Mouse (Mus musculus) 3T3-L1 (cell line): ENCODE measurements around the gene Nat8f4.
"Not testable (repeated sequence)": the region's sequence is repeated elsewhere in the genome, so short reads cannot be mapped to it uniquely, and the experiment has no call there.

Experiments
- DNase-seq: peaks from one replicate; pipeline ENCODE4 v3.0.0-alpha.2; 2015; ENCODE audit warnings: low read depth, low spot score

Gene Nat8f4

DNA sequence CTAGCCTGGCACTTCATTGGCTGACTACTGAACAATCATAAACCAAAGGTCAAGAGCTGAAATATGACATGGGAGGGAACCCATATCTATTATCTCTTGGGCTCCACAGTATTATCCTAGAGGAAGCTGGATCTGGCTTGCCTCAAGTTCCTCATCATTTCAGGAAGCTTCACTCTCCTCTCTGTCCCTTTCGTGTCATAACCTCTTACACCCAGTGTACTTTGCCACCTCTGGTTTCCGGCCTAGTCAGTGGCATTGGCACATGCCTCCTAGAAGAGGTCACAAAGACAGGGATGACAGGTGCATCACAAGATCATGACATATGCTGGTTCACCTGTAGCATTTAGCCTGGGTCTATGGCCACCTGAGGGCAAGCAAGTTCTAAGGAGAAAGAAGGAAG lies 2.4 kb downstream of the Nat8f4 start:
- no peak for DNase-seq

DNA sequence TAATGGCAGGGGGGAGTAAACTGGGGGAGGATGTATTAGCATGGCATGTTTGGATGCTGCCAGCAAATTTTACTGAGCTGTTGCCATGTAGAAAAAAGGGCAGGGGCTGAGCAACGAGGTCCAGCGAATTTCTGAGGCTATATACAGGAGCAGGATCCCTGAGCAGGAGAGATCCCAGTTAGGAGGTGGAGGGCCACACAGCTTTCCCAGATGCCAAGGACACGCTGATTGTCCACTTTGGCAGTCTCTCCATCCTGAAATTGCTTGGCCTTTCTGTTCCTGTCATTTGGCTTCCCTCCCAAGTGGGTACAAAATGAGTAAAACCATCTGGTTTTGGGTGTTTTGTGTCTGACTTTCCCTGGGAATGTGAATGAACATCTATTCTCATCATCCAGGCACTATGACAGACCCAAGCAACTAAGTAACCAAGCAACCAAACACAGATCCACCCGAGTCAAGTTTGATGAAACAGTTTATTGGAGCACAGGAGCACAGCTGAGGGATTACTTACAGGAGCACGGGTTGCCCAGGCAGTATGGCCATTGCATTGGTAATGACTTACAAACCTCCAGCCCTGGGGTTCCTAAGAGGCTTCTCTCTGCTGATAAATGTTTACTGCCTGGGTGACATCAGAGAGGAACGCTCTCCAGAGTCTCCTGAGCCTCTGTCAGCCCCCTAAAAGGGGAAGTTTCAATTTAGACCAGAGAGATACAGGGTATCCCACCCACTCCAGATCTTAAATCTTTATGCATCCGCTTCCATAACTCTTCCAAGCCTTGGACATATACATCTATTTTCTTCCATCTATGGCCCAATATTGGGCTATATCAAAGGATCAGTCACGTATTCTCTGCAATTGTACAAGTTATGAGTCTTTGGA lies 5.8 kb downstream of the Nat8f4 start:
- DNase-seq, result not testable (repeated sequence)

DNA sequence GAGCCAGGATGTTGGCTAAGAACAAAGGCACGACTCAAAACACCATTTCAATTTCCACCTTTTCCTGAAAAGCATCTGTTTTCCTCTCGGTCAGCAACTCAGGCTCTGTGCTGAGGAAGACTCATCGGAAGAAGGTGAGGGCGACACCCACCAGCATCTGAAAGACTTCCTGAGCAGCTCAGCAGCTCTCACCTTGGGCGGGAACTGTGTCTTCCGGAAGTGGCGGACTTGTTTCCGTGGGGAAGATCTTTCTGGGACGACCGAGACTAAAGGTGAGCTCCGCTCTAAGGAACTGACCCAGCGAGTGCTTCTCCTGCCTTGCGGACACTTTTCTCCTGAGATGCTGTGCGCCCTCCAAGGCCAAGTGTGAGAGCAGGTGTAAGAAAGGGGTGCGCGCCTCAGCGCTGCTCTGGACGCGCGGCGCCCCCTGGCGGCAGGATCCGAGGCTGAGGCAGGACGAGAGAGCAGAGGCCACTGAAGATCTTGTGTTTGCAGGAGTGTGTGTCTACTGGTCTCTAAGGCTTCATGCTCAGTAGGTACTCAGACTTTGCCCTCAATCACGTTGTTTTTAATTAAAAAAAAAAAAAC lies 9.5 kb downstream of the Nat8f4 start:
- DNase-seq, result not testable (repeated sequence)

DNA sequence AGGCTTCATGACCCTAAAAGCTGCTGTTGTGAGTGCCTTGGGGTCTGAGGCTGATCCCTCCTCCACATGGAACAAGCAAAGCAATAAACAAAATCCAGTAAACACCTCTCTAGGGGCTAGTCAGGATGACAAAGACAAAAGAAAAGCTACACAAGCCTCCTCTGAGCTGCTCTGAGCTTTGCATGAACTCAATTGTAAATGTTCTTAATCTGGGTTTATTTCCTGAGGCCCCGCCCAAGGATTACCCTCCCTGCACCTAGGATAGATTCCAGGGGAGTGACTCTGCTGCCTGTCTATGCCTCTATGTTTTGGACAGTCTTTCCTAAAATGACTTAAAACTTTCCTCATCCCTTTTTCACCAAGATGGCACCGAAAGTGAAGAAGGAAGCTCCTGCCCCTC lies 15.7 kb downstream of the Nat8f4 start:
- DNase-seq, result no peak

DNA sequence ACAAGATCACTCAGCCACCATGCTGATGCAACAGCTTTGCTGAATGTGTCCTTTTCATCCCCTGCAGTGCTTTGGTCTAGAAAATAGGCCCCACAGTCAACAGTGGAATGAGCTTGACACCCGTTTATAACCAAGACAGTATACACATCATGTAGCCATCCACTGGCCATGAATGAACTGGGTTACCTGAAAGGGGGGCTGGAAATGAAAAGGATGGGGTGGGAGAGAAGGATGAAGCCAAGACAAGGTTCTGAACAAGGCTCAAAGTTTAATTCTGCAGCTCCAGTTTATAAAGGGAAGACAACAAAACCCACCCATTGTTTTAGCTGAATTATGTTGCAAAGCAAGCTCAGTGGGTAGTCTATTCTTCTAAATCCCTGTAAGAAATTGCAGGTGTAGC lies 20.4 kb downstream of the Nat8f4 start:
- no peak for DNase-seq

DNA sequence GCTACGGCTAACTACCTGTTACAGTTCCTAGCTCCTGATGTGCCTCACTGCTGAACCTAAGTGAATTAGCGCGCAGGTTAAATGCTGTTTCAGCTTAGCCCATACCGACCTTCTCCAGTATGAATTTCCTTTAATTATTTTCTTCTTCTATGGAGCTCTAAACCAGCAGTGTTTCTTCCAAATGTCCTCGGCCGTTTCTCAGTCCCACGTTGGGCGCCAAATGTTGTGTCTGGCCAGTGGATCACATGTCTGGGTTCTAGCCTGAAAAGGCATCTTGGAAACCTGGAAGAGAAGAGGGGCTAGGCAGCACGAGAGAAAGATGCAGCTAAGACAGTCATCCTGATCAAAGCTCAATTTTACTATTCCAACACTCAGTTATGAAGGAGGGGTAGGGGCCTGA lies 21.4 kb downstream of the Nat8f4 start:
- not testable (repeated sequence) for DNase-seq

DNA sequence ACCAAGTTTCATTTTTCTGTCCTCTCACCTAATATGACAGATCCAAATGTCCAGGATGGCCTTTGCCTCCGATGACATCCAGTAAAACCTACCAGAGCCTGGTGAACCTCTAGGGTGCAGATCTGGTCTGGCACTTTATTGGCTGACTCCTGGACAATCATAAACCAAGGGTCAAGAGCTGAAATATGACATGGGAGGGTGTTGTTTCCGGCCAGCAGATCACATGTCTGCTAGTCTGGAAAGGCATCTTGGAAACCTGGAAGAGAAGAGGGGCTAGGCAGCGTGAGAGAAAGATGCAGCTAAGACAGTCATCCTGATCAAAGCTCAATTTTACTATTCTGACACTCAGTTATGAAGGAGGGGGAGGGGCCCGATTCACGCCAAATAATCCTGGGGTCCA lies 35.7 kb downstream of the Nat8f4 start, which contains the start of gene Nat8f2:
Gene Nat8f2 (minus strand): TSS at position 153 of the 400 bp plus-strand sequence.
- not testable (repeated sequence) for DNase-seq

DNA sequence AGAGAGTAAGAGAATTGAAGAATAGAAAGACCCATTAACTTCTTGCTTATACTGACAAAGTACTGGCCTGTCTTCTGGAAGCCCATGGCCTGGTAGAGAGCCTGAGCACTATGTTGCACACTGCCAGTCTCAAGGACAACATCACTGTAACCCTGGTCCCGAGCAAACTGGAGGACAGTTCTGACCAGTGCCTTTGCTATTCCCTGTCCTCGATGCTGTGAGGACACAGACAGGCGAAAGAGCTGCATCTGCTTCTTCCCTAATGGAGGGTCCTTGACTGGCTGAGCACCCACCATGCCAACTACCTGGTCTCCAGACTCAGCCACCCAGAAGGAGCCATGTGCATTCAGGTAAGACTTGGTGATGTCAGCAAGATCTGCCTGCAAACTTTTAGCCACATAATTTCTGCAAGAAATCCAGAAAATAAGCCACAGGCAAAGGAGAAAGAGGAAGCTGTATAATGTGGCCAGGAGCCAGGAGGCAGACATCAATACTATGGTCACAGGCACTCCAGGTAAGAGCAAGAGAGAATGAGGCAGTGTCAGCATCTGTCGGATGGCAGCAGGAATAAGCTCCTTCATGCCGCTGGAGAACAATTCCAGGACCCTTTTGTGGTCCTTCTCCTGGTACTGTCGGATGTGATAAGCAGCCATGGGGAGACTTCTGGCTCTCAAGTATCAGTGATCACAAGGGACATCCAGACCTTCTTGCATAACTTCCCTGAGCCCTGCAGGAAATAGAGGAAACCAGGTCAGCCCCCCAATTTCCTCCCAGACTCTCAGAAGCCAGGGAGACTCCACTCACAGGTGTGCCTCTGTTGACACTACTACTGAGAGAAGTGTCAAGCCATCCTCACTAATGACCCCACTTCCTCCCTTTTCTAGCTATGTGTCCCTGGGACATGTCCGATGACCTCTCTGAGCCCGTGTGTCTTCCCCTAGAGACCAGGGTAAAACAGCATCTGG lies 36.7 kb downstream of the Nat8f4 start:
- no peak for DNase-seq

DNA sequence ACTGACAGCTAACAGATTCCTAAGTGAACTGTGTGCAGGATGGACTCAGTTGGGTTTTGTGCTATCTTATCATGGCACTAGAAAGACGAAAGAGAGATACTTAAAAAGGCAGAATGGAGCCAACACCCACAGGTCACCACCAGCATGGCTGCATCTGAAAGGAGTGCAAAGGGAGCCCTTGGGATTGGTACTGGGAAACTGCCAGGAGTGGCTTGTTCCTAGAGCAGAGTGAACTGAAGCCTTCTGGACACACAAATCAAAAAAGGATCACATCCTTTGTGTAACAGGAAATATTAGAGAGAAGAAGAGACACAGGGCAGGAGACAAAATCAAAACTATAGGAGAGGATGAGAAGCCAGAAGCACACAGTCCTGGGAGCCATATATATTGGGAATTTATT lies 37.7 kb downstream of the Nat8f4 start:
- DNase-seq, result not testable (repeated sequence)

DNA sequence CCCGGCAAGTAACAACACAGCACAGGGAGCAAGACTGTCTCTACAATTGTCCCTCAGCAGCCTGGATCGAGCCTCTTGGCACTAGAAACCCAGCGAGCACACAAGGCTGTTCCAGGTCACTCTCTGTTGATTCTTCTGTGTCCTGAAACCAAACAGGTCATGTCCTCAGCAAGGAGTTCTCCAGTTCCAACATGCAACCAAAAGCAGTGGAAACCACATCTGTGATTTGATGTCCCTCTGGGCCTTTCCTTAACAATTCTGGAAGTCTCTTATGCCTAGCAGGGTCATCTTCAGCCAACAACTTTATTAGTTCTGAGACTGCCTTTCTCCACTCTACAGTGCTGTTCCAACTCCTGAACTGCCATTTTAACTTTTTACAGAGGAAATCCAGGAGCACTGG lies 38.5 kb downstream of the Nat8f4 start:
- not testable (repeated sequence) for DNase-seq

DNA sequence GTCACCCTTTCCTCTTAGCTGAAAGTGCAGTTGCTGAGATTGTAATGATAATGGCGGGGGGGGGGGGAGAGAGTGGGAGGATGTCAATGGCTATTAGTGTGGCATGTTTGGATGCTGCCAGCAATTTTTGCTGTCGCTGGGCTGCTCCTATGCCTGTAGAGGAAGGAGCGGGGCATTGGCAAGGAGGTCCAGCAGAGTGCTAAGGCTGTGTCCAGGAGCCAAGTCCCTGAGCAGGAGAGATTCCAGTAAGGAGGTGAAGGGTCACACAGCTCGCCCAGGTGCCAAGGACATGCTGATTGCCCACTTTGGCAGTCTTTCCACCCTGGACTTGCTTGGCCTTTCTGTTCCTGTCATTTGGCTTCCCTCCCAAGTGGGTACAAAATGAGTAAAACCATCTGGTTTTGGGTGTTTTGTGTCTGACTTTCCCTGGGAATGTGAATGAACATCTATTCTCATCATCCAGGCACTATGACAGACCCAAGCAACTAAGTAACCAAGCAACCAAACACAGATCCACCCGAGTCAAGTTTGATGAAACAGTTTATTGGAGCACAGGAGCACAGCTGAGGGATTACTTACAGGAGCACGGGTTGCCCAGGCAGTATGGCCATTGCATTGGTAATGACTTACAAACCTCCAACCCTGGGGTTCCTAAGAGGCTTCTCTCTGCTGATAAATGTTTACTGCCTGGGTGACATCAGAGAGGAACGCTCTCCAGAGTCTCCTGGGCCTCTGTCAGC lies 39.6 kb downstream of the Nat8f4 start:
- not testable (repeated sequence) for DNase-seq

DNA sequence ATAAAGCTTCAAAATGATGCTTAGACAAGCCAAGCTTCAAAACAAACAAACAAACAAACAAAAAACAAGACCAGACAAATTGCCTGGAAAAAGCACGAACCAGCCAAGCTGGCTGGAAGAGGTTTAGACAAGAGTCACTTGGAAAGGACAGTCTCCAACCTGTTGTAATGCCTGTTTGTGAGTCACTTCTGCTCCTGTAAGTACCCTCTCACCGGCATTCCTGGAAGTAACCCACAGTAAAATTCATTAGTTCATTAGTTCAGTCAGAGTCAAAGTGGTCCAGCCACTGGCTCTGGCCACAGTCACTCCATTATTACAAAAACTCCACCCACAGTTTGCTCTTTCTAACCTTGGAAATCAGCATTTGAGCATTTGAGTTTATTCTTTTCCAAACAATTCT lies 40.8 kb downstream of the Nat8f4 start:
- no peak for DNase-seq

DNA sequence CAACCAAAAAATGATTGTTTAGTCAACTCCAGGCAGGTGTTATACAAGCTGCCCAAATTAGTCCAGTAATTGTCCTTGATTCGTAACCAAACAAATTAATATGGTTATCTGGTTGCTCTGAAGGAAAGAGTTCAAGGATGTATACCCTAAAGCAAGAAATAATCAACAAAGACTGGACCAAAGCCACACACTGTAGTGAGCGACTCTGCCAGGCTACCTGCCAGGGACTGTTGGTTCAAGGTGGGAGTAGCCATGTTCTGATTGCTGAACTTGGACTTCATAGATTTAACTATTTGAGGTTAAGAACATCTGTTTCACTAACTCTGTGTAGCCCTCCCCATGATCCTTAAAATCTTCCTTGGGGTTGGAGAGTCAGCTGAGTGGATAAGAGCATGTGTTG lies 41.5 kb downstream of the Nat8f4 start:
- no peak for DNase-seq

DNA sequence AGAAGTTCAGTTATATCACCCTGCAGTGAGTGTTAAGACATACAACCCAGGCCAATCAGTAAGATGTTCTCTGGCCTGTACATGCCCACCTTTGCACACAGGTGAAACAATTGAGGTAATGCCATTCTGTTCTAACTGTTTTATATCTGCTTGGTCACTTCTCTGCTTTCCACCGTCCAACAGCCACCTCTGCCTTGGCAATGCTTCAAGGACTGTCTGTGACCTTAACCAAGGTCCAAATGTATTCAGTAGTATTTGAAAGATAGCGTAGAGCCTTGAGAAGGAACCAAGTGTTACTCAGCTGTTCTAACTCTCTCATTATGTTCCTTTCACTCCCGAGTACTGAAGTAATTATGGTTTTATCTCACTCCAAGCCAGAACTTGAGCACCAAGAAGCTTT lies 42.1 kb downstream of the Nat8f4 start:
- no peak for DNase-seq

DNA sequence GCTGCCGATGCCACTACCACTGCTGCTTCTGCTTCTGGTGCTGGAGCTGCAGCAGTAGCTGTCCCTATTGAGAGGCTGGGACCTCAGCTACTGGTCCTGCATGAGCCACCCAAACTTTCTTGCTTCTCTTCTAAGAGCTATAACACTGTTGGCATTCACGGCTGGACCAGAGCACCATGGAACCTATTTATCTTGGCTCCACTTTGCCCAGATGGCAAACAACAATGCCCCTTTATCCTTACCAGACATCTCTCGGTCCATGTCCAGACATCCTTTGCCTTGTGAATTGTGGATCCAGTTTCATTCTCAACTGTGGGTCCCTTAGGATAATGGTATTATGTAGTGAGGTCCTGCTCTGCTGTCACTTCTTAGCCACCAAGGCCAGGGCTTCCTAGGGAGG lies 43.4 kb downstream of the Nat8f4 start:
- DNase-seq, result no peak

DNA sequence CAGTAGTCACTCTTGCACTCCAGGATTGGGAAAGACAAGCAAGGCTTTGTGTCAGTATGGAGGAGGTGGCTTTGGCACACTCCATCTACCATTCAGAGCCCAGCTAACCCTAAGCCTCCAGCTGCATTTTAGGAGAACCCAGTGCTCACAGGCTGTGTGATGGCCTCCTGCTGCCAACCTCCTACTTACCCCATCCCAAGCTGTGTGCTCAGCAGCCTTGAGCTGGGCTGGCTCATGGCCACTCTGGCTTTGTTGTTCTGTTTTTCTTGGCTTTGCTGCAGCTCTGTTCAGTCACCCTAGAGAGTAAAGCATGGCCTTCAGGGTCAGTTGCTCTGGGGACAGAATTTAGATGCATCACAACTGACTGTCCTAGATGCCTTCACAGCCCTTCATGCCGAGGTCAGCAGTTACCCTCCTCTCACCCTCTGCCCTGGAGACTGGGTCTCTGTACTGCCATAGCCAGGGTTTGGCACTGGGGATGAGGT lies 48.4 kb downstream of the Nat8f4 start:
- peak; percentile 50 for DNase-seq

DNA sequence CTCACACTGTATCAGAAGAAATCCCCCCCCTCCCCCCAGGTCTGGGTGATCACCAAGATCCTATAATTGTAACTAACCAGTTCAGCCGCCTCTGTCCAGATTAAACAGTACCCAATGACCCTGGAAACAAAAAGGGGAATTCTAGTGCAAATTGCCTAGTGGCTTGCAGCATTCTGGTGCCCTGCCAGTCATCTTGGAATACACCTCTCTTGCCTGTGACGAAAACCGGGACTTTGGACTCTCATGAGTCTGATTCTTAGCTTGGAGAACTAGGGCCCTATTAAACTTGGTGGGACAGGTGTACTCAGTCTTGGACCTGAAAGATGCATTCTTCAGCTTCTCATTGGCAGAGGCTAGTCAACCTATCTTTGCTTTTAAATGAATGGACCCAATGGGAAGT lies 51.2 kb downstream of the Nat8f4 start:
- no peak for DNase-seq

DNA sequence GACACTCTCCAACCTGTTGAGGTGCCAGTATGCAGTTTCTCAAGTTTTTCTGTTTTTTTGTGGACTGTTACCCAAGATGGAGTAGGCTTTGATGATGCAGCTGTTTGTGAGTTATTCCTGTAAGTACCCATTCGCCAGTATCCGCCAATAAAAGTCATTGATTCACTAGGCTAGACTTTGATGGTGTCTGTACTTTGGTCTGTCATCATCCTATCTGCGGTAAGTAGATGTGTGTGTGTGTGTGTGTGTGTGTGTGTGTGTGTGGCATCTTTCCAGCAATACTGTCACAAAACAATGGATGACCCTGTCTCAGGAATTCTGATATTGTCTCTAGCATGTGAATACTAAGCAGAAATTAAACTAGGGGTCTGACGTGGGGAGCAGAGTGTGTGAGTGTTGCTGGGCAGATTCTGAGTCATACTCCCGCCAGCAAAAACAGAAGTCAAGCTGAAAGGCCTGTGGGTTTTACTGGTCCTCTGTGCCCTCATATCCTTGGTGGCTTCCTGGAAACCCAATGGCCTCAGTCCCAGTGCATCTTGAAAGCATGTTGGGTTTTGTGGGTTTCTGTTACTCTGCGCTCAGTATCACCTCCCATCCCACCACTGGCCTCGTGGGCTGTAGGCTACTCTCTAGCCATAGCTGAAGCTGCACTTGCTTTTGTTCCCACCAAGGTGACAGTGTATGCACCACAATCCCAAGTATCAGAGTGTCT lies 53.5 kb downstream of the Nat8f4 start:
- no peak for DNase-seq

DNA sequence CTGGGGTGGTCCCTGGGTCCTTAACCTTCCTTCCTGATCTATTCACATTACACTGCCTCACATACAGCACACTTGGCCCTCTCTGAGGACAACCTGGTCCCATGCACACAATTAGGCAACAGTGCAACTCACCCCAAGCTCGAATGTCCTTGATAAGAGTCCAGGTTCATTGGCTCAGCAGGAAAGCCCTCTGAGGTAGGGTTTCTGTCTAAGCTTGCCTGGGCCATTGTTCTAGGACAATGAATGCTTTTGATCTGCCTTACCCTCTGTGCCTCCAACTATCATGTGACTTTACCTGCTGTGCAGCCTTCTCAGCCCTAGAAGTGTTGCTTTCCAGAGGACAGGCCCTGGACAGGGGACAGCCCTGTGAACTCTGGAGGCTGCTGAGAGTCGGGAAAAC lies 55.4 kb downstream of the Nat8f4 start:
- DNase-seq, result no peak
